In the genomic region with DNA sequence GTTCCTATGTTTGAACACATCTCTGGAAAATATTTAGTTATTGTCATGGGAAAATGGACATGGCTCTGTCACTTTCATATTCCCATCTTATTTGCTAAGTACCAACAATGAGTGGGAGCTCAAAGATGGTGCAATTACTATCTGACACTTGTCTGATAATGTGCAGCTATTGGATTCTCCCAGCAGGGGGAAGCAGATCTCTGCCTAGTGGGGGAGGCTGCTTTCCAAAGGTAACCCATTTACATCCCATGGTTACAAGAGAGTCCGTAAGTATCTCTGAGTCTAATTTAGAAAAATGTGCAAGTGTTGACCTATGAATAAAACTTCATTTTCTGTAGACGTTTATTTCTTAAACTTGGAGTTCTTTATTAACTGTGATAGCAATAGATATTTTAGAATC, we compare ENCODE assay signal across 10 mouse cellular contexts.
A peak's percentile ranks its signal among the peaks of the same experiment; 100 is the strongest.
DNase-seq lines count a peak whose midpoint lies in the region; ATAC-seq and TF ChIP-seq lines count a peak whose summit lies in the region.
"Had no signal": no experiment of that assay in that cellular context is flagged by ENCODE, and none has a peak within 500 bp of the region (broad histone marks: within the 10 kb centered on the region; RNA-seq: fewer than 3 reads in every experiment).

No protein-coding gene starts in this region.

- H3K9ac ChIP-seq in midbrain, embryonic 14.5 days (replicated peaks; ENCODE audit: low read length): no peak overlapping the region
- no peak overlapping the region for H3K9ac ChIP-seq in midbrain, embryonic 16.5 days (ENCODE audit: low read depth, low read length)
- H3K9ac ChIP-seq in forebrain, embryonic 14.5 days (ENCODE audit: low read length): no peak overlapping the region
- H3K9ac ChIP-seq in midbrain, embryonic 13.5 days (replicated peaks): no peak overlapping the region
- H3K9ac ChIP-seq: midbrain, embryonic 12.5 days had no signal

- no peaks in the 10 kb centered on the region for H3K27me3 ChIP-seq in midbrain, embryonic 14.5 days (ENCODE audit: control insufficient read depth, insufficient read depth, low read length)
- H3K27me3 ChIP-seq in midbrain, embryonic 16.5 days (ENCODE audit: control insufficient read depth, insufficient read depth, low read depth, low read length): no peaks in the 10 kb centered on the region
- H3K27me3 ChIP-seq in forebrain, embryonic 14.5 days (replicated peaks; ENCODE audit: control insufficient read depth, insufficient read depth, low read length): no peaks in the 10 kb centered on the region
- H3K27me3 ChIP-seq in midbrain, embryonic 13.5 days: no peaks in the 10 kb centered on the region
- H3K27me3 ChIP-seq: midbrain, embryonic 12.5 days had no signal

- 60% methylated on average over 2 of the region's 2 CpGs for WGBS in midbrain, embryonic 14.5 days
- whole genome bisulfite sequencing in midbrain, embryonic 16.5 days: 68% methylated on average over 2 of the region's 2 CpGs
- WGBS in forebrain, embryonic 14.5 days: 66% methylated on average over 2 of the region's 2 CpGs
- 65% methylated on average over 2 of the region's 2 CpGs for WGBS in midbrain, embryonic 13.5 days

- H3K9me3 ChIP-seq in midbrain, embryonic 14.5 days (ENCODE audit: control insufficient read depth, low read length): no peaks in the 10 kb centered on the region
- no peaks in the 10 kb centered on the region for H3K9me3 ChIP-seq in midbrain, embryonic 16.5 days (replicated peaks; ENCODE audit: control insufficient read depth, low read length, poor library complexity, severe bottlenecking)
- H3K9me3 ChIP-seq in forebrain, embryonic 14.5 days (replicated peaks; ENCODE audit: control insufficient read depth, low read length): no peaks in the 10 kb centered on the region
- H3K9me3 ChIP-seq in midbrain, embryonic 13.5 days: no peaks in the 10 kb centered on the region
- H3K9me3 ChIP-seq: G1E; midbrain, embryonic 12.5 days had no signal

- no peak overlapping the region for H3K4me3 ChIP-seq in gastrocnemius, adult 2 months
- H3K4me3 ChIP-seq in midbrain, embryonic 14.5 days (replicated peaks; ENCODE audit: low read depth, low read length): no peak overlapping the region
- H3K4me3 ChIP-seq in midbrain, embryonic 16.5 days (ENCODE audit: low read depth, low read length): no peak overlapping the region
- H3K4me3 ChIP-seq in forebrain, embryonic 14.5 days (ENCODE audit: low read depth, low read length): no peak overlapping the region
- no peak overlapping the region for H3K4me3 ChIP-seq in midbrain, embryonic 13.5 days (replicated peaks)
- H3K4me3 ChIP-seq: midbrain, embryonic 12.5 days had no signal

- ATAC-seq in midbrain, embryonic 14.5 days (ENCODE audit: low FRiP score, low TSS enrichment): no peak
- ATAC-seq in midbrain, embryonic 16.5 days: no peak
- no peak for ATAC-seq in forebrain, embryonic 14.5 days
- no peak for ATAC-seq in midbrain, embryonic 13.5 days

- no peak for DNase-seq in gastrocnemius, adult 2 months
- DNase-seq in gastrocnemius, postnatal 14 days: no peak
- peak; percentile 46 for DNase-seq in midbrain, embryonic 14.5 days
- peak; percentile 30 for DNase-seq in forebrain, embryonic 14.5 days (ENCODE audit: low spot score)
- DNase-seq in thymus, postnatal 25 days: no peak
- DNase-seq in thymus, postnatal 10 days (ENCODE audit: low spot score in 2 of 2): no peak

- no peaks in the 10 kb centered on the region for H3K4me1 ChIP-seq in midbrain, embryonic 14.5 days (ENCODE audit: control insufficient read depth, insufficient read depth, low read length)
- no peaks in the 10 kb centered on the region for H3K4me1 ChIP-seq in midbrain, embryonic 16.5 days (ENCODE audit: control insufficient read depth, insufficient read depth, low read length)
- no peaks in the 10 kb centered on the region for H3K4me1 ChIP-seq in forebrain, embryonic 14.5 days (ENCODE audit: control insufficient read depth, insufficient read depth, low read length)
- no peaks in the 10 kb centered on the region for H3K4me1 ChIP-seq in midbrain, embryonic 13.5 days (replicated peaks)
- H3K4me1 ChIP-seq: midbrain, embryonic 12.5 days had no signal

- intact Hi-C loops in gastrocnemius, adult 2 months (cut with DNase I): loop anchor here (2.0 kb wide), 1 partner anchor 104 kb away; no protein-coding TSS in a partner anchor
- intact Hi-C loops in gastrocnemius, postnatal 14 days (cut with DNase I; ENCODE audit: low total_unique reads): no loop called here

- no peak overlapping the region for H3K4me2 ChIP-seq in midbrain, embryonic 14.5 days (ENCODE audit: low read length)
- H3K4me2 ChIP-seq in midbrain, embryonic 16.5 days (ENCODE audit: low read length): no peak overlapping the region
- H3K4me2 ChIP-seq in forebrain, embryonic 14.5 days (ENCODE audit: low read length): no peak overlapping the region
- H3K4me2 ChIP-seq in midbrain, embryonic 13.5 days (replicated peaks): no peak overlapping the region
- H3K4me2 ChIP-seq: midbrain, embryonic 12.5 days had no signal

- H3K27ac ChIP-seq in gastrocnemius, adult 2 months: no peak overlapping the region
- H3K27ac ChIP-seq in midbrain, embryonic 14.5 days (replicated peaks; ENCODE audit: low read depth, low read length): no peak overlapping the region
- no peak overlapping the region for H3K27ac ChIP-seq in midbrain, embryonic 16.5 days (ENCODE audit: low read length)
- H3K27ac ChIP-seq in forebrain, embryonic 14.5 days (ENCODE audit: low read depth, low read length): no peak overlapping the region
- no peak overlapping the region for H3K27ac ChIP-seq in midbrain, embryonic 13.5 days
- H3K27ac ChIP-seq: midbrain, embryonic 12.5 days had no signal

- peak; percentile 62 for TF ChIP-seq CTCF in gastrocnemius, adult 2 months (IDR thresholded peaks at IDR 0.05)

- no peaks in the 10 kb centered on the region for H3K36me3 ChIP-seq in midbrain, embryonic 14.5 days (ENCODE audit: control insufficient read depth, insufficient read depth, low read length)
- H3K36me3 ChIP-seq in midbrain, embryonic 16.5 days (ENCODE audit: control insufficient read depth, insufficient read depth, low read length): no peaks in the 10 kb centered on the region
- H3K36me3 ChIP-seq in forebrain, embryonic 14.5 days (ENCODE audit: control insufficient read depth, insufficient read depth, low read length): no peaks in the 10 kb centered on the region
- H3K36me3 ChIP-seq in midbrain, embryonic 13.5 days: no peaks in the 10 kb centered on the region
- H3K36me3 ChIP-seq: G1E; midbrain, embryonic 12.5 days had no signal

Comparison
In these comparisons a context has a peak if more than half of its experiments do, and no peak if none do; other contexts are left out.
1. DNase-seq: peak in midbrain, embryonic 14.5 days (single experiment) and forebrain, embryonic 14.5 days (single experiment); none in gastrocnemius, adult 2 months (single experiment), gastrocnemius, postnatal 14 days (single experiment), thymus, postnatal 25 days (single experiment) and thymus, postnatal 10 days (0 of 2).